Mouse (Mus musculus) cerebellum, adult 2 months (tissue): ENCODE results near the gene Tcl1b3.

Experiments
- CTCF ChIP-seq: fragments of 200-500 bp; IDR thresholded peaks from 2 replicates; pipeline ENCODE4 v1.5.1; 2011; ENCODE audit warnings: low read depth, mild to moderate bottlenecking, control low read depth, low read length, moderate library complexity, borderline replicate concordance; ENCODE audit not compliant: insufficient read depth
- POLR2A ChIP-seq: fragments of 200-500 bp; IDR thresholded peaks from 2 replicates; pipeline ENCODE4 v1.6.1; 2011; ENCODE audit warnings: low read length, control low read depth, borderline replicate concordance; ENCODE audit not compliant: insufficient read depth

DNA sequence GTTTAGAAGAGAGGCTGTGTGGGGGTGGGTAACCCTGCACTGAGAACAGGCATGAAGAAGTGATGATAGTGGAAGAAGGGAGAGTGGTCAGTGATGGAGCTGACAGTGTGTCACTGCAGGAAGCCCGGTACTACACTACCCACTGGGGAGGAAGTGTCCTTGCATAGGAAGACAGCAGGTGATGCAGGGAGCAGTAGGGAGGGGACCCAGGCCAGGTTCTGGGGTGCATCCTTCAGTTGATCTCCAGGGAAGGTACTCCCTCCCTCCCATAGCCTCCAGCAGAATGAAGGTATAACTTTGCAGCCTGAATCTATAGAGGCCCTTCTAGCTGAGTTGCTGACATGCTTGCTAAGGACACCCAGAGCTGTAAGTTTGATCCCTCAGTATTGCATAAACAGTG is 16.2 kb downstream of the Tcl1b3 start:
- TF ChIP-seq POLR2A (no peak), CTCF (no peak)
